Mouse (Mus musculus) intestine, embryonic 14.5 days (tissue): ENCODE measurements at regions not wholly inside any gene's neighbourhood (a gene's known extent, or its start where the extent isn't known, plus 50 kb on each side); places are given as distances from the start of the nearest gene placed in this dataset.

Experiments used
- ATAC-seq: fragments of 200-750 bp; cut with Nextera tagmentation; replicated peaks from 2 replicates; pipeline ENCODE4 v1.8.0; 2017; ENCODE audit warnings: low read depth, moderate number of reproducible peaks, moderate TSS enrichment, moderate library complexity; ENCODE audit not compliant: low FRiP score, low TSS enrichment
- DNase-seq: peaks from one replicate; pipeline ENCODE4 v3.0.0-alpha.2; 2018; ENCODE audit warnings: low spot score
- H3K27ac ChIP-seq: fragments of 300-500 bp; sonication (generic); 2 replicates; pipeline ENCODE4 v1.5.1; 2014; ENCODE audit warnings: low read depth, mild to moderate bottlenecking, control low read depth
- H3K27me3 ChIP-seq: fragments of 300-500 bp; sonication (generic); replicated peaks from 2 replicates; pipeline ENCODE4 v1.6.1; 2014; ENCODE audit warnings: low read length, control low read depth; ENCODE audit not compliant: control insufficient read depth, insufficient read depth
- H3K36me3 ChIP-seq: fragments of 300-500 bp; sonication (generic); 2 replicates; pipeline ENCODE4 v1.6.1; 2014; ENCODE audit warnings: low read length, control low read depth; ENCODE audit not compliant: control insufficient read depth, insufficient read depth
- H3K4me1 ChIP-seq: fragments of 300-500 bp; sonication (generic); replicated peaks from 2 replicates; pipeline ENCODE4 v1.6.1; 2014; ENCODE audit warnings: low read length, control low read depth, mixed read lengths; ENCODE audit not compliant: control insufficient read depth, insufficient read depth
- H3K4me2 ChIP-seq: fragments of 300-500 bp; sonication (generic); 2 replicates; pipeline ENCODE4 v1.6.1; 2014; ENCODE audit warnings: low read length
- H3K4me3 ChIP-seq: fragments of 300-500 bp; sonication (generic); 2 replicates; pipeline ENCODE4 v1.5.1; 2014; ENCODE audit warnings: low read depth, low read length, control low read depth, mixed read lengths
- H3K9ac ChIP-seq: fragments of 300-500 bp; sonication (generic); 2 replicates; pipeline ENCODE4 v1.6.1; 2014; ENCODE audit warnings: mild to moderate bottlenecking, low read length
- H3K9me3 ChIP-seq: fragments of 300-500 bp; sonication (generic); 2 replicates; pipeline ENCODE4 v1.6.1; 2016; ENCODE audit warnings: low read length, control low read depth; ENCODE audit not compliant: control insufficient read depth
- WGBS: fragments of 180-500 bp; shearing (Covaris S2); extraction: QIAGEN DNeasy Blood & Tissue Kit; methylation state at CpG from one replicate; pipeline ENCODE4 v1.1.7; 2014; 5-methylcytosine and 5-hydroxymethylcytosine counted together

DNA sequence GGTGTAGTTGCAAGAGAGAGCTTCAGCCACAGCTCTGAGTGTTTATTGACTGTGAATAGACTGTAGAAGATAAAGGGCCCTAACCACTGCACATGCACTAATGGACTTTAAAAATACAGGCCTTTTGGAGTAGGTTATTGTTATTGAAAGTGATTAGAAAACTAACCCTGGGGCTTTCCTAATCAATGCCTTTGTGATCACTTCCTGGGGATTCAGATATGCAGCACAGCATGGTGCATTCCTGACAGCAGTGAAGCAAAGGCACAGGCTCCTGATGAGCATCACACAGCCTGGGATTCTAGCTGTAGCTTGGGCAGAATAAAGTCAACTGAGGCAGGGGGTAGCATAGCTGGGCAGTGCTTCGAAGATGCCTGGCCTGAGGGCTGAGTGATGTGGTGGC lies 87.3 kb downstream of the Gm11077 start:
- no peaks in the 10 kb centered on the region for H3K36me3 ChIP-seq
- WGBS, result 36% methylated on average over 1 of the region's 1 CpGs
- H3K27ac ChIP-seq, result no peak overlapping the region
- no peak for DNase-seq
- H3K9me3 ChIP-seq, result no peaks in the 10 kb centered on the region
- H3K27me3 ChIP-seq, result no peaks in the 10 kb centered on the region
- peaks cover 4% of the 10 kb centered on the region for H3K4me1 ChIP-seq
- ATAC-seq, result no peak
- H3K4me2 ChIP-seq, result no peak overlapping the region
- no peak overlapping the region for H3K9ac ChIP-seq
- no peak overlapping the region for H3K4me3 ChIP-seq

DNA sequence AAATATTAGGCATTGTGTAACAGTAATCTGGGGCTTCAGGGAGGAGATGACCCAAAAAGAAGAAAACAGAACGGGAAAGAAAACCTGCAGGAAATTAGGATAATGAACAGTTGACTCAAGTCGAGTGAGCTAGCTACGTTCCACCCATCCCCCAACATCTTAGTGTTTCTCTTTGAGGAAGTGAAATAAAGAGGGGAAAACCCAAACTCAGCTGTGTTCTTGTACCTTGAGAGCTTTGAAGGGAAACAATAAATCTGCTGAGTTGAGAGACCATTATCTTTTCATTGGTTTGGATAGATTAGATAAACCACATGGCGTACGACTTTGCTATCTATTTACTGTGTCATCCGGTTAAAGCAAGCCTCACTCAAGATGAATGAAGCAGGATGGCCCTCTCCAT lies 87.7 kb downstream of the Gm11077 start:
- ATAC-seq, result 0 out of 2 replicates have a peak, but pooled peaks have one; percentile 50
- WGBS, result 18% methylated on average over 6 of the region's 6 CpGs
- H3K27me3 ChIP-seq, result no peaks in the 10 kb centered on the region
- H3K4me1 ChIP-seq, result peaks cover 4% of the 10 kb centered on the region
- H3K27ac ChIP-seq, result no peak overlapping the region
- H3K9me3 ChIP-seq, result no peaks in the 10 kb centered on the region
- DNase-seq, result no peak
- no peak overlapping the region for H3K9ac ChIP-seq
- no peaks in the 10 kb centered on the region for H3K36me3 ChIP-seq
- no peak overlapping the region for H3K4me2 ChIP-seq
- no peak overlapping the region for H3K4me3 ChIP-seq

DNA sequence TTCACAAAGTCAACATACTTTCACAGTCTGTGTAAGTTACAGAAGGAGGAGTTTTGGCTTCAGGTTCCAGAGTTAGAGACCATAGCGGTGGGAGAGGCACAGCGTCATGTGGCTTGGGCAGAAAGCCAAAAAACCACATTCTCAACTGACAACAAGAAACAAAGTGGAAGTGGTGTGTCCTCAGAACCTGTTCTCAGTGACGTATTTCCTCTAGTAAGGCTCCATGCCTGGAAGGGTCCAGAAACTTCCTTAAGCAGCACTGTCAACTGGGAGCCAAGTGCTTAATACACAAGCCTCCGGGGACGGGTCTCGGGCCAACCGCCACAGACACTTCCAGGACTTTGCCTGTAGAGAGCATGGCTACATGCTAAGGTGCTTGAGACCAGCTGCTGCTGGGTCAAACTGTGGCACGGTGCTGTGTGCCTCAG lies 90.4 kb downstream of the Gm11077 start:
- WGBS, result 66% methylated on average over 8 of the region's 8 CpGs
- H3K4me2 ChIP-seq, result no peak overlapping the region
- H3K27ac ChIP-seq, result no peak overlapping the region
- no peaks in the 10 kb centered on the region for H3K36me3 ChIP-seq
- no peak for ATAC-seq
- H3K9ac ChIP-seq, result no peak overlapping the region
- no peak for DNase-seq
- peaks cover 4% of the 10 kb centered on the region for H3K4me1 ChIP-seq
- H3K27me3 ChIP-seq, result no peaks in the 10 kb centered on the region
- H3K4me3 ChIP-seq, result no peak overlapping the region
- no peaks in the 10 kb centered on the region for H3K9me3 ChIP-seq

DNA sequence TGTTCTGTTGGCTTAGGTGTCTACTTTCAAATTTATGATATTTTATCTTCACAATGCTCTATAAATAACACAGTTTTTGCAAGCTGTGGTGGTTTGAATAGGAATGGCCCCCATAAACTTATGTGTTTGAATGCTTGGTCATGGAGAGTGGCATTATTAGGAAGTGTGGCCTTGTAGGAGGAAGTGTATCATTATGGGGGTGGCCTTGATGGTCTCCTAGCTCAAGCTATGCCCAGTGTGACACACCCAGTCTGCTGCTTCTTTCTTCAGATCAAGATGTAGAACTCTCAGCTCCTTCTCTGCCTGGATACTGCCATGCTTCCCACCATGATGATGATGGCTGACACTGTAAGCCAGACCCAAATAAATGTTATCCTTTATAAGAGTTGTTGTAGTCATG lies 97.4 kb downstream of the Gm11077 start:
- H3K4me1 ChIP-seq, result no peaks in the 10 kb centered on the region
- H3K9ac ChIP-seq, result no peak overlapping the region
- no peaks in the 10 kb centered on the region for H3K27me3 ChIP-seq
- no peaks in the 10 kb centered on the region for H3K36me3 ChIP-seq
- H3K9me3 ChIP-seq, result no peaks in the 10 kb centered on the region
- DNase-seq (no peak), ATAC-seq (no peak)
- H3K4me2 ChIP-seq, result no peak overlapping the region
- H3K27ac ChIP-seq, result no peak overlapping the region
- no peak overlapping the region for H3K4me3 ChIP-seq

DNA sequence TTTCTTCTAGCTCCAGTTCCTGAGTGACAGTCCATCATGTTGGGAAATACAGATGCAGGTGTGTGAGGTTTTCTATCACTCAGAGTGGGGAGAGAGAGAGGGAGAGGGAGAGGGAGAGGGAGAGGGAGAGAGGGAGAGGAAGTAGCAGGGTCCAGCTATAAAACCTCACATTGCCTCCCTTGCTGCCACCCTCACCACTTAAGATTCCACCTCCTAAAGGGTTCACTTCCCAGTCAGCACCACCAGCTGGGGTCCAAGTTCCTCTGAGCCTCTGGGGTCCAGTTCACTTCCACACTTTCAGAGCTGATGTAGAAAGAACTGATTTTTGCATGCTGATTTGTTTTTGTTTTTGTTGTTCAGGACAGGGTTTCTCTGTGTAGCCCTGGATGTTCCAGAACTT lies 98.6 kb downstream of the Gm11077 start:
- Histone ChIP-seq H3K4me1 (no peaks in the 10 kb centered on the region), H3K4me3 (no peak overlapping the region), H3K27ac (no peak overlapping the region), H3K9me3 (no peaks in the 10 kb centered on the region), H3K4me2 (no peak overlapping the region), H3K9ac (no peak overlapping the region), H3K27me3 (no peaks in the 10 kb centered on the region), H3K36me3 (no peaks in the 10 kb centered on the region)
- no peak for DNase-seq
- ATAC-seq, result no peak

DNA sequence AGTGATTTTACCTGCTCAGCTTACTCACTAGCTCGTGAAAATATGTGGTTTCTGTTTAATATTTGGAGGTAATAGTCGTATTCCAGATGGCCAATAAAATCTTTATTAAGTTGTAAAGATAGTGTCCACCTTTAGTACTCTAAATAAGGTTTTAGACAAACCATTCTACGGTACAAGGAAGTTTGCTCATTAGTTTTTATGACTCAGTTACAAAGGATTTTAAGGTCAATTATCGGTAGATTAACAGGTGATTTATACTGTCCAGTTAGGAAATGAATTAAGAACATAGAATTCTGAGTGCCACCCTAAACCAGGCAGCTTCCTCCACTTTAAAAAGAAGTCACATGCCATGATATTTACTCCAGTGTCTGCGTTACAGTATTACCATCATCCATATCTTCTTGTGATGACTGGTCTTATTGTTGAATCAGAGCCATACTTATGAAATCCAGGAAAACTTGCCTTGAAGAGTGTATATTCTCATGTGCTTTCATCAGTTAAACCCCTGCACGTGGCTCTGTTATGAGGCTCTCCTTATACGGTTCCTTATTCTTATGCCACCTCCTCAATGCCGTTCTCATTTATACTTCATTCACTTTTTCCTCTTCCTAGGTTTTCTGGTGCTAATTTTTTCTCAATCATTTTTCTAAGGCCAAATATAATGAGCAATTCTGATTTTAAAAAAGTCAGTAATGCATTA lies 114.4 kb downstream of the Gm11077 start:
- Histone ChIP-seq H3K4me1 (no peaks in the 10 kb centered on the region), H3K36me3 (no peaks in the 10 kb centered on the region), H3K27me3 (no peaks in the 10 kb centered on the region), H3K4me2 (no peak overlapping the region), H3K4me3 (no peak overlapping the region), H3K27ac (no peak overlapping the region), H3K9me3 (no peaks in the 10 kb centered on the region), H3K9ac (no peak overlapping the region)
- DNase-seq (no peak), ATAC-seq (peak; percentile 58; the same call in 1 of the 2 replicates)
- WGBS, result 68% methylated on average over 8 of the region's 8 CpGs

DNA sequence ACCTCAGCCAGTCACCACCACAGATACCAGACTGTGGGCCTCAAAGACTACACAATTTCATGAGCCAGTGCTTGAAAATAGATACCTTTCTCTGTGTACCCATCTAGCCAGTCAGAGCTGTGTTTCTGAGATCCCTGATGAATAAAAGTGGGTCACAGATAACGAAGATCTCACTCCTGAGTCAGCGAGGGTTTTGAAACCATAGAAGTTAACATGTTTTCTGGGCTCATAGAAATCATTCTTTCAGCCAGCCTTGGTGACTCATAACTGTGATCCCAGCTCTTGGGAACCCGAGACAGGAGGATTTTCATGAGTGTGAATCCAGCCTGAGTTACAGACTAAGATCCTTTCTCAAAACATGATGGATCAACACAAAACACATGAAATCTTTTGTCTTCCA lies 118.1 kb downstream of the Gm11077 start:
- no peaks in the 10 kb centered on the region for H3K36me3 ChIP-seq
- no peaks in the 10 kb centered on the region for H3K4me1 ChIP-seq
- no peak overlapping the region for H3K4me2 ChIP-seq
- 91% methylated on average over 3 of the region's 3 CpGs for WGBS
- H3K9ac ChIP-seq, result no peak overlapping the region
- no peaks in the 10 kb centered on the region for H3K27me3 ChIP-seq
- no peaks in the 10 kb centered on the region; the same call in 1 of the 2 replicates for H3K9me3 ChIP-seq
- DNase-seq, result no peak
- no peak overlapping the region for H3K4me3 ChIP-seq
- no peak overlapping the region for H3K27ac ChIP-seq
- ATAC-seq, result no peak

DNA sequence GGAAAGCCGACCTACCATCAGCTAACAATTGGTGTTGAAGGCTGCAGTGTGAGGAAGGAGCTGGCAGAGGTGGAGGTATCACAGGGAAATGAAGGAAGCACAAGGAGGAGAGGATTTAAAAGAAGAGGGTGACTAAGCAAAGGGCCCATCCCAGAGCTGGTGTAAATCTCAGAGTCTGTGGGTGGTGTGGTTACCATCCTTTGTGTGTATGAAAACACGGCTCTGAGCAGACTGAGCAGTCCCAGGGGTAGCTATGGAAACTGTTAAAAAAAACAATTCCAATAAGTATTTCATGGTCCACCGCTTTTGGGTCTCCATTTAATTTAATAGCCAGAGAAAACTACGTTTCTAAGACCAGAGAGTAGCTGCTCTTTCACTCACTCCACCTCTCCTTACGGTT lies 123.3 kb downstream of the Gm11077 start:
- Histone ChIP-seq H3K36me3 (no peaks in the 10 kb centered on the region), H3K4me1 (peaks cover 17% of the 10 kb centered on the region; the same call in 1 of the 2 replicates), H3K27me3 (no peaks in the 10 kb centered on the region), H3K4me3 (no peak overlapping the region), H3K9ac (no peak overlapping the region), H3K27ac (no peak overlapping the region), H3K9me3 (no peaks in the 10 kb centered on the region; the same call in 1 of the 2 replicates), H3K4me2 (no peak overlapping the region)
- 83% methylated on average over 5 of the region's 5 CpGs for WGBS
- DNase-seq (no peak), ATAC-seq (no peak)

DNA sequence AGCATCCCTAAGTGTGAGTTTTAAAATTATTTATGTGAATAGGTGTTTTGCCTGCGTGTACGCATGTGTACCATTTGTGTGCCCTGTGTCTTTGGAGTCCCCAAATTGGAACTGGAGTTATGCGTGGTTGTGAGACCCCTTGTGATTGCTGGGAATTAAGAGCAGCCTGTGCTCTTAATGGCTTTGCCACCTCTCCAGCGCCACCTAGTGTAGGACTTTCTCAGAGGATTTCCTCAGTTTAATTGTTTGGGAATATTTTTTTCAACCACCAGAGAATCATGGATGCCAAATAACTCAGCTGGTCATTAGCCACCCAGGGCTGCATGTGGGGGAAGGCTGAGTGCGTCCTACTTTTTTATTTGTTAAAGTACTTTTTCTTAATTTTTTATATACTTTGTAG lies 124.4 kb downstream of the Gm11077 start:
- no peaks in the 10 kb centered on the region; the same call in 1 of the 2 replicates for H3K9me3 ChIP-seq
- no peak overlapping the region for H3K4me2 ChIP-seq
- WGBS, result 57% methylated on average over 5 of the region's 5 CpGs
- H3K27me3 ChIP-seq, result no peaks in the 10 kb centered on the region
- no peak overlapping the region for H3K27ac ChIP-seq
- no peaks in the 10 kb centered on the region for H3K36me3 ChIP-seq
- DNase-seq, result peak; percentile 72
- ATAC-seq, result no peak
- no peak overlapping the region for H3K4me3 ChIP-seq
- H3K4me1 ChIP-seq, result peaks cover 17% of the 10 kb centered on the region; the same call in 1 of the 2 replicates
- H3K9ac ChIP-seq, result no peak overlapping the region
